Mouse (Mus musculus) limb, embryonic 10.5 days (tissue): Measurements from ENCODE around the gene Mxi1. TPM values are rescaled to one million over a fixed set of nuclear protein-coding genes. Genes with fewer than 3 reads are reported as not detected.

Source experiments
- DNase-seq: peaks from one replicate; pipeline ENCODE4 v3.0.0-alpha.2; 2017; ENCODE audit warnings: low spot score
- H3K27ac ChIP-seq: fragments of 300-500 bp; sonication (generic); 2 replicates; pipeline ENCODE4 v1.5.1; 2016; ENCODE audit warnings: mild to moderate bottlenecking
- H3K27me3 ChIP-seq: fragments of 300-500 bp; sonication (generic); 2 replicates; pipeline ENCODE4 v1.6.1; 2016; ENCODE audit warnings: low read depth, mild to moderate bottlenecking; ENCODE audit not compliant: poor library complexity, severe bottlenecking
- H3K36me3 ChIP-seq: fragments of 300-500 bp; sonication (generic); 2 replicates; pipeline ENCODE4 v1.6.1; 2016; ENCODE audit warnings: mild to moderate bottlenecking, moderate library complexity
- H3K4me1 ChIP-seq: fragments of 300-500 bp; sonication (generic); 2 replicates; pipeline ENCODE4 v1.6.1; 2016
- H3K4me3 ChIP-seq: fragments of 300-500 bp; sonication (generic); 2 replicates; pipeline ENCODE4 v1.5.1; 2016; ENCODE audit warnings: mild to moderate bottlenecking, moderate library complexity
- H3K9me3 ChIP-seq: fragments of 300-500 bp; sonication (generic); replicated peaks from 2 replicates; pipeline ENCODE4 v1.6.1; 2016; ENCODE audit warnings: mild to moderate bottlenecking
- WGBS: fragments of 180-500 bp; shearing (Covaris S2); methylation state at CpG from one replicate; pipeline ENCODE4 v1.1.7; 2016; 5-methylcytosine and 5-hydroxymethylcytosine counted together
- polyA plus RNA-seq: library from polyadenylated mRNA; unstranded; fragments of >200 nt; fragmentation: Nextera tagmentation; extraction: Ambion mirVana; gene quantifications from 2 replicates; pipeline ENCODE4 v1.2.1, GENCODE M21; 2016

The Mxi1 gene
- polyA plus RNA-seq, 1 experiment from 2014 or later: 32.4 TPM

- H3K4me3 ChIP-seq: no peak overlapping the region
- H3K4me1 ChIP-seq: peaks cover 29% of the 10 kb centered on the region
- WGBS: 75% methylated on average over 9 of the region's 9 CpGs
- H3K27me3 ChIP-seq: no peaks in the 10 kb centered on the region
- no peaks in the 10 kb centered on the region for H3K9me3 ChIP-seq
- H3K27ac ChIP-seq: no peak overlapping the region
- no peaks in the 10 kb centered on the region for H3K36me3 ChIP-seq
- no peak for DNase-seq
Observed at GRCm38 (mm10) chr19:53320264-53321110, 10.2 kb downstream of the Mxi1 start.

GRCm38 (mm10) chr19:53321273-53321672, 11.0 kb downstream of the Mxi1 start:
- no peak overlapping the region for H3K4me3 ChIP-seq
- WGBS: 74% methylated on average over 10 of the region's 10 CpGs
- no peaks in the 10 kb centered on the region for H3K9me3 ChIP-seq
- H3K36me3 ChIP-seq: no peaks in the 10 kb centered on the region
- H3K4me1 ChIP-seq: peaks cover 32% of the 10 kb centered on the region
- H3K27me3 ChIP-seq: no peaks in the 10 kb centered on the region
- no peak for DNase-seq
- no peak overlapping the region for H3K27ac ChIP-seq

DNA sequence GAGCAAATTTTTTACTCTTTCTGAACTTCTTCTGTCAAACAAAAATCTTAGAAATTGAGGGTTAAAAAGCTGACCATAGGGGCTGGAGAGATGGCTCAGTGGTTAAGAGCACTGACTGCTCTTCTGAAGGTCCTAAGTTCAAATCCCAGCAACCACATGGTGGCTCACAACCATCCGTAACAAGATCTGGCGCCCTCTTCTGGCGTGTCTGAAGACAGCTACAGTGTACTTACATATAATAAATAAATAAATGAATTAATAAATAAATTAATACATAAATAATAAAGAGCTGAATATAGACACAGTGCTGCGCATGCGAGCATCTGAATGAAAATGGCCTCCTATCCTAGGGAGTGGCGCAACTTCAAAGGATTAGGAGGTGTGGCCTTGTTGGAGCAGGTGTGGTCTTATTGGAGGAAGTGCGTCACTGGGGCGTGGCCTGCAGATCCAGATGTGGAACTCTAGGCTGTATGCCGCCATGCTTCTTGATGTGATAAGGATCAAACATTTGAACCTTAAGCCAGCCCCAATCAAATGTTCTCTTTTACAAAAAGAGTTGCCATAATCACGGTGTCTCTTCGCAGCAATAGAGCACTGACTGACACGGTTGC, 12.2 kb downstream of the Mxi1 start:
- H3K27me3 ChIP-seq: no peaks in the 10 kb centered on the region
- H3K9me3 ChIP-seq: no peaks in the 10 kb centered on the region
- no peak overlapping the region for H3K27ac ChIP-seq
- no peak for DNase-seq
- no peaks in the 10 kb centered on the region for H3K36me3 ChIP-seq
- 94% methylated on average over 12 of the region's 12 CpGs for WGBS
- no peak overlapping the region for H3K4me3 ChIP-seq
- peaks cover 28% of the 10 kb centered on the region for H3K4me1 ChIP-seq

GRCm38 (mm10) chr19:53324866-53325265, 14.5 kb downstream of the Mxi1 start:
- H3K4me1 ChIP-seq: peaks cover 38% of the 10 kb centered on the region
- no peak for DNase-seq
- peak overlapping the region; percentile 41 for H3K4me3 ChIP-seq

DNA sequence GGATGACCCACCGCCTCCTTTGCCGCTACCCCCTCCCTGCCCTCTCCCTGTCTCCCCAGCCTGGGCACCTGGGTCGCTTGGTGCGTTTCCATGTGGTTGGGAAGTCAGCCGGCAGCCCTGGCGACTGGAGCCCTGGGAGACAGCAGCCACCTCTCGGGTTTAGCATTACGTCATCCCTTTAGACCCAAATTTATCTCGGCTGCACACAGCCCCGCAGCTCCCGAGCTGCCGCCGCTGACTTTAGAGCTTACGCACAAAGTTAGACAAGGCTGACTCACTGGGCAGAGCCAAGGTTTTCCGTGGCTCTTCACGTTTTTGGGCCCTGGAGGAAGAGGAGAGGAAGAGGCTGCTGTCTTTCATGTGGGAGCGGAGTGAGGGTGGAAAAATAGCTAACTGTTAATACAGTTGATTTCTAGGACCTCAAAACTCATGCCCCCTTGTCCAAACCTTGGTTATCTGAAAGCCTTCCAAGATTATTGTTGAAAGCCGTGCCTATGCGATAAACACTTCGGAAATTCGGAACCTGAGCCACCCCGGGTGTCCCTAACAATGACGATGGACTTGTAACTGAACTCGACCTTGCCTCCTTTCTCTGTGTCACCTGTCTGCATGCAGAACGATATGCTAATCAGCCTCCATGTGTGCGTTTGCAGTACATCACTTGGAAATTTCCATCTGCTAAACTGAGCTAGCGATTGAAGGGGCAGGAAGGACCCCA, 15.4 kb downstream of the Mxi1 start:
- peak overlapping the region; percentile 36; the same call in 1 of the 2 replicates for H3K27ac ChIP-seq

More at GRCm38 (mm10) chr19:53324866-53325265, 14.5 kb downstream of the Mxi1 start:
- Histone ChIP-seq H3K27ac (no peak overlapping the region), H3K27me3 (no peaks in the 10 kb centered on the region), H3K9me3 (no peaks in the 10 kb centered on the region), H3K36me3 (no peaks in the 10 kb centered on the region)
- WGBS: 59% methylated on average over 6 of the region's 6 CpGs

DNA sequence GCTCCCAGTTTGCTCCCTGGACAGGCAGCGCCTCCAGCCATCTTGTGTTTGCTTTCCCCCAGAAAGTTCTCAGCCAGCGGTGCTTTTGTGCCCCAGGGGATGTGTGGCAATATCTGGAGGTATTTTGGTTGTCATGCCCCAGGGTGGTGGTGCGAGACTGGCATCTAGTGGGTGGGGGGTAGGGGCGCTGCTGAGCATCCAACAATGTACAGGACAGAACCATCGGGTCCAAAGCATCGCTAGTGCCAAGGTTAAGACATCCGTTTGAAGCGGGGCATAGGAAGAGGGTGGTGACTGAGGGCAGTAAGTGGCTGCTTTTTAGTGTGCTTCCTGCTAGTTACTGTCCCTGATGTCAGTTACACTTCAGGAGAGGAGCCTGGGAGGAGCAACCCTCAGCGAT, 17.8 kb downstream of the Mxi1 start:
- no peaks in the 10 kb centered on the region for H3K27me3 ChIP-seq
- no peak overlapping the region for H3K4me3 ChIP-seq
- DNase-seq: no peak
- peaks cover 19% of the 10 kb centered on the region for H3K36me3 ChIP-seq
- no peaks in the 10 kb centered on the region for H3K9me3 ChIP-seq
- H3K4me1 ChIP-seq: peaks cover 43% of the 10 kb centered on the region
- no peak overlapping the region for H3K27ac ChIP-seq
- 75% methylated on average over 9 of the region's 9 CpGs for whole genome bisulfite sequencing

More for the DNA sequence above, 15.4 kb downstream of the Mxi1 start:
- H3K4me1 ChIP-seq: peaks cover 46% of the 10 kb centered on the region
- peak overlapping the region; percentile 41 for H3K4me3 ChIP-seq
- no peaks in the 10 kb centered on the region for H3K27me3 ChIP-seq
- whole genome bisulfite sequencing: 15% methylated on average over 27 of the region's 27 CpGs
- no peaks in the 10 kb centered on the region for H3K36me3 ChIP-seq
- DNase-seq: peak; percentile 53
- H3K9me3 ChIP-seq: no peaks in the 10 kb centered on the region

GRCm38 (mm10) chr19:53329221-53329991, 19.1 kb downstream of the Mxi1 start:
- Histone ChIP-seq H3K4me1 (peaks cover 38% of the 10 kb centered on the region), H3K9me3 (no peaks in the 10 kb centered on the region), H3K27me3 (no peaks in the 10 kb centered on the region), H3K36me3 (peaks cover 30% of the 10 kb centered on the region), H3K27ac (peak overlapping the region; percentile 87), H3K4me3 (peak overlapping the region; percentile 85)
- DNase-seq: peak; percentile 94
- under 1% methylated on average over 95 of the region's 106 CpGs for WGBS

- peak overlapping the region; percentile 87 for H3K27ac ChIP-seq
- H3K4me1 ChIP-seq: peaks cover 32% of the 10 kb centered on the region
- no peaks in the 10 kb centered on the region for H3K9me3 ChIP-seq
- under 1% methylated on average over 28 of the region's 29 CpGs for WGBS
- H3K36me3 ChIP-seq: peaks cover 36% of the 10 kb centered on the region
- DNase-seq: peak; percentile 81
- no peaks in the 10 kb centered on the region for H3K27me3 ChIP-seq
- peak overlapping the region; percentile 85 for H3K4me3 ChIP-seq
Observed at GRCm38 (mm10) chr19:53329992-53330381, 19.7 kb downstream of the Mxi1 start.

GRCm38 (mm10) chr19:53331882-53332500, 21.7 kb downstream of the Mxi1 start:
- Histone ChIP-seq H3K27me3 (no peaks in the 10 kb centered on the region), H3K4me1 (peaks cover 19% of the 10 kb centered on the region), H3K9me3 (no peaks in the 10 kb centered on the region), H3K4me3 (no peak overlapping the region), H3K27ac (no peak overlapping the region), H3K36me3 (peaks cover 54% of the 10 kb centered on the region)
- DNase-seq: no peak
- 94% methylated on average over 21 of the region's 21 CpGs for WGBS

- Histone ChIP-seq H3K27me3 (no peaks in the 10 kb centered on the region), H3K9me3 (no peaks in the 10 kb centered on the region), H3K4me3 (no peak overlapping the region), H3K36me3 (peaks cover 70% of the 10 kb centered on the region), H3K4me1 (peaks cover 13% of the 10 kb centered on the region), H3K27ac (no peak overlapping the region)
- no peak for DNase-seq
- WGBS: 92% methylated on average over 6 of the region's 6 CpGs
Observed at GRCm38 (mm10) chr19:53333730-53334129, 23.4 kb downstream of the Mxi1 start.

- Histone ChIP-seq H3K9me3 (no peaks in the 10 kb centered on the region), H3K27me3 (no peaks in the 10 kb centered on the region), H3K36me3 (peaks cover 72% of the 10 kb centered on the region), H3K4me3 (no peak overlapping the region), H3K27ac (no peak overlapping the region), H3K4me1 (peaks cover 11% of the 10 kb centered on the region)
- WGBS: 94% methylated on average over 9 of the region's 9 CpGs
- DNase-seq: no peak
Observed at GRCm38 (mm10) chr19:53335241-53335640, 24.9 kb downstream of the Mxi1 start.

- H3K4me3 ChIP-seq: no peak overlapping the region
- H3K9me3 ChIP-seq: no peaks in the 10 kb centered on the region
- DNase-seq: peak; percentile 57
- no peak overlapping the region for H3K27ac ChIP-seq
- H3K27me3 ChIP-seq: no peaks in the 10 kb centered on the region
- H3K4me1 ChIP-seq: peaks cover 26% of the 10 kb centered on the region
- H3K36me3 ChIP-seq: peaks cover 31% of the 10 kb centered on the region
- 29% methylated on average over 6 of the region's 6 CpGs for WGBS
Observed at GRCm38 (mm10) chr19:53340423-53340822, 30.1 kb downstream of the Mxi1 start.
